Mouse (Mus musculus): ENCODE measurements around the gene Sgsm3. TPM values are rescaled to one million over a fixed set of nuclear protein-coding genes. Genes with fewer than 3 reads are reported as not detected.
"Not testable (repeated sequence)": the region's sequence is repeated elsewhere in the genome, so short reads cannot be mapped to it uniquely, and the experiment has no call there.

Sgsm3 gene
- polyA plus RNA-seq (2015; fragmentation: Nextera tagmentation; extraction: Ambion mirVana) = 15.0 and 20.4 TPM in 2 replicates

- Histone ChIP-seq H3K4me3 (peak within 1 kb of the TSS; percentile 96), H3K27ac (no peak within 1 kb of the TSS), H3K9me3 (replicated peaks) (no peaks in the 10 kb centered on the region), H3K4me2 (peak within 1 kb of the TSS; percentile 89), H3K27me3 (no peaks in the 10 kb centered on the region), H3K36me3 (no peaks in the 10 kb centered on the region), H3K9ac (peak within 1 kb of the TSS; percentile 83), H3K4me1 (replicated peaks) (peaks cover 3% of the 10 kb centered on the region; the same call in 1 of the 2 replicates)
- ATAC-seq (replicated peaks; ENCODE audit: insufficient number of reproducible peaks, insufficient read depth, low FRiP score, low read depth) = peak; percentile 91
- under 1% methylated on average over 67 of the region's 67 CpGs for WGBS
These were observed at the start of gene Sgsm3 for GRCm38 (mm10) chr15:80977620-80978334. Gene Sgsm3, plus strand, starts transcription at chr15:80977765.

GRCm38 (mm10) chr15:80928811-80929355 is 48.7 kb upstream of the Sgsm3 start:
- H3K9me3 ChIP-seq (replicated peaks) = no peaks in the 10 kb centered on the region
- H3K4me3 ChIP-seq = no peak overlapping the region
- no peak overlapping the region for H3K27ac ChIP-seq
- no peak for ATAC-seq (replicated peaks; ENCODE audit: insufficient number of reproducible peaks, insufficient read depth, low FRiP score, low read depth)
- 81% methylated on average over 20 of the region's 20 CpGs for WGBS
- no peak overlapping the region for H3K9ac ChIP-seq
- 0 out of 2 replicates have a peak, but pooled peaks cover 3% of the 10 kb centered on the region for H3K4me1 ChIP-seq (replicated peaks)
- peaks cover 56% of the 10 kb centered on the region for H3K36me3 ChIP-seq
- no peak overlapping the region for H3K4me2 ChIP-seq
- no peaks in the 10 kb centered on the region for H3K27me3 ChIP-seq

- Histone ChIP-seq H3K9me3 (replicated peaks) (no peaks in the 10 kb centered on the region), H3K9ac (no peak overlapping the region), H3K36me3 (peaks cover 45% of the 10 kb centered on the region), H3K4me1 (replicated peaks) (0 out of 2 replicates have a peak, but pooled peaks cover 3% of the 10 kb centered on the region), H3K27me3 (no peaks in the 10 kb centered on the region), H3K27ac (no peak overlapping the region), H3K4me2 (no peak overlapping the region), H3K4me3 (no peak overlapping the region)
- ATAC-seq (replicated peaks; ENCODE audit: insufficient number of reproducible peaks, insufficient read depth, low FRiP score, low read depth) = no peak
- WGBS = 21% methylated on average over 14 of the region's 16 CpGs
These were observed 47.5 kb upstream of the Sgsm3 start for GRCm38 (mm10) chr15:80930048-80930571.

GRCm38 (mm10) chr15:80930676-80931320 is 46.8 kb upstream of the Sgsm3 start:
- H3K4me3 ChIP-seq; H3K4me2 ChIP-seq; H3K27me3 ChIP-seq; H3K9me3 ChIP-seq (replicated peaks); H3K9ac ChIP-seq; H3K27ac ChIP-seq; H3K4me1 ChIP-seq (replicated peaks); ATAC-seq (replicated peaks; ENCODE audit: insufficient number of reproducible peaks, insufficient read depth, low FRiP score, low read depth): not testable (repeated sequence)
- 86% methylated on average over 23 of the region's 23 CpGs for whole genome bisulfite sequencing
- H3K36me3 ChIP-seq = peaks cover 42% of the 10 kb centered on the region

- Histone ChIP-seq H3K27me3 (no peaks in the 10 kb centered on the region), H3K9ac (no peak overlapping the region), H3K27ac (no peak overlapping the region), H3K4me1 (replicated peaks) (0 out of 2 replicates have a peak, but pooled peaks cover 3% of the 10 kb centered on the region), H3K4me3 (no peak overlapping the region), H3K4me2 (no peak overlapping the region), H3K36me3 (peaks cover 38% of the 10 kb centered on the region), H3K9me3 (replicated peaks) (no peaks in the 10 kb centered on the region)
- no peak for ATAC-seq (replicated peaks; ENCODE audit: insufficient number of reproducible peaks, insufficient read depth, low FRiP score, low read depth)
- 79% methylated on average over 9 of the region's 9 CpGs for WGBS
These were observed 46.1 kb upstream of the Sgsm3 start for GRCm38 (mm10) chr15:80931345-80931960.

GRCm38 (mm10) chr15:80934841-80935240 is 42.7 kb upstream of the Sgsm3 start:
- 78% methylated on average over 5 of the region's 5 CpGs for WGBS
- H3K36me3 ChIP-seq = peaks cover 12% of the 10 kb centered on the region
- peaks cover 2% of the 10 kb centered on the region; the same call in 1 of the 2 replicates for H3K4me1 ChIP-seq (replicated peaks)
- H3K4me2 ChIP-seq = no peak overlapping the region
- no peak overlapping the region for H3K4me3 ChIP-seq
- no peaks in the 10 kb centered on the region for H3K9me3 ChIP-seq (replicated peaks)
- H3K9ac ChIP-seq = no peak overlapping the region
- no peaks in the 10 kb centered on the region for H3K27me3 ChIP-seq
- H3K27ac ChIP-seq = no peak overlapping the region
- ATAC-seq (replicated peaks; ENCODE audit: insufficient number of reproducible peaks, insufficient read depth, low FRiP score, low read depth) = no peak

- WGBS = 61% methylated on average over 3 of the region's 3 CpGs
- ATAC-seq (replicated peaks; ENCODE audit: insufficient number of reproducible peaks, insufficient read depth, low FRiP score, low read depth) = no peak
These were observed 40.9 kb upstream of the Sgsm3 start for GRCm38 (mm10) chr15:80936686-80937085.

GRCm38 (mm10) chr15:80938615-80939014 is 39.0 kb upstream of the Sgsm3 start:
- Histone ChIP-seq H3K9ac (no peak overlapping the region), H3K4me3 (no peak overlapping the region), H3K4me1 (replicated peaks) (no peaks in the 10 kb centered on the region; the same call in 1 of the 2 replicates), H3K36me3 (no peaks in the 10 kb centered on the region; the same call in 1 of the 2 replicates), H3K4me2 (no peak overlapping the region), H3K9me3 (replicated peaks) (no peaks in the 10 kb centered on the region), H3K27me3 (no peaks in the 10 kb centered on the region), H3K27ac (no peak overlapping the region)
- ATAC-seq (replicated peaks; ENCODE audit: insufficient number of reproducible peaks, insufficient read depth, low FRiP score, low read depth) = no peak
- WGBS = 76% methylated on average over 4 of the region's 4 CpGs

More at GRCm38 (mm10) chr15:80936686-80937085, 40.9 kb upstream of the Sgsm3 start:
- H3K9me3 ChIP-seq (replicated peaks) = no peaks in the 10 kb centered on the region
- H3K4me3 ChIP-seq = no peak overlapping the region
- no peaks in the 10 kb centered on the region; the same call in 1 of the 2 replicates for H3K4me1 ChIP-seq (replicated peaks)
- no peak overlapping the region for H3K4me2 ChIP-seq
- H3K36me3 ChIP-seq = peaks cover 8% of the 10 kb centered on the region
- H3K9ac ChIP-seq = no peak overlapping the region
- H3K27ac ChIP-seq = no peak overlapping the region
- no peaks in the 10 kb centered on the region for H3K27me3 ChIP-seq

GRCm38 (mm10) chr15:80939401-80939800 is 38.2 kb upstream of the Sgsm3 start:
- Histone ChIP-seq H3K4me2 (no peak overlapping the region), H3K9me3 (replicated peaks) (no peaks in the 10 kb centered on the region), H3K4me1 (replicated peaks) (no peaks in the 10 kb centered on the region; the same call in 1 of the 2 replicates), H3K27me3 (no peaks in the 10 kb centered on the region), H3K4me3 (no peak overlapping the region), H3K27ac (no peak overlapping the region), H3K9ac (no peak overlapping the region), H3K36me3 (no peaks in the 10 kb centered on the region; the same call in 1 of the 2 replicates)
- no peak for ATAC-seq (replicated peaks; ENCODE audit: insufficient number of reproducible peaks, insufficient read depth, low FRiP score, low read depth)
- 44% methylated on average over 5 of the region's 5 CpGs for WGBS

GRCm38 (mm10) chr15:80941468-80942040 is 36.0 kb upstream of the Sgsm3 start:
- Histone ChIP-seq H3K36me3 (no peaks in the 10 kb centered on the region; the same call in 1 of the 2 replicates), H3K4me3 (no peak overlapping the region), H3K9me3 (replicated peaks) (no peaks in the 10 kb centered on the region), H3K9ac (no peak overlapping the region), H3K27me3 (no peaks in the 10 kb centered on the region), H3K4me2 (no peak overlapping the region), H3K27ac (no peak overlapping the region), H3K4me1 (replicated peaks) (no peaks in the 10 kb centered on the region; the same call in 1 of the 2 replicates)
- no peak for ATAC-seq (replicated peaks; ENCODE audit: insufficient number of reproducible peaks, insufficient read depth, low FRiP score, low read depth)
- WGBS = 89% methylated on average over 6 of the region's 6 CpGs

Measured in heart, embryonic 15.5 days (tissue).